In genomic region chr4:149542927-149543553, GRCm38 (mm10) we compare ENCODE assay signal across 9 mouse cellular contexts. TPM values are rescaled to one million over a fixed set of nuclear protein-coding genes. Genes with fewer than 3 reads are reported as not detected.
A peak's percentile ranks its signal among the peaks of the same experiment; 100 is the strongest.
DNase-seq lines count a peak whose midpoint lies in the region; ATAC-seq lines count a peak whose summit lies in the region.
"Had no signal": no experiment of that assay in that cellular context is flagged by ENCODE, and none has a peak within 500 bp of the region (broad histone marks: within the 10 kb centered on the region; RNA-seq: fewer than 3 reads in every experiment).

No protein-coding gene starts in this region.

- H3K4me3 ChIP-seq in forebrain, embryonic 16.5 days (replicated peaks; ENCODE audit: low read length): no peak overlapping the region
- no peak overlapping the region for H3K4me3 ChIP-seq in hindbrain, embryonic 11.5 days (ENCODE audit: low read depth, low read length)
- H3K4me3 ChIP-seq: limb, embryonic 13.5 days had no signal

- peak; percentile 51 for DNase-seq in MEL-GATA-1-ER (ENCODE audit: extremely low read depth, low read depth)
- peak; percentile 57 for DNase-seq in c-Kit-negative CD71-positive TER-119-positive erythroid progenitor cells, embryonic 14.5 days (ENCODE audit: low read depth, low spot score)
- DNase-seq in hindbrain, embryonic 11.5 days (ENCODE audit: low spot score): peak; percentile 92
- peak; percentile 92 to 94 for DNase-seq in layer of hippocampus, postnatal 10 days (ENCODE audit: low spot score in 2 of 2)
- peak; percentile 89 for DNase-seq in right cerebral cortex, postnatal 14 days
- DNase-seq in yolk sac, embryonic 10.5 days (ENCODE audit: low spot score): peak; percentile 59

- 36% methylated on average over 10 of the region's 10 CpGs for WGBS in forebrain, embryonic 16.5 days
- WGBS in hindbrain, embryonic 11.5 days: 52% methylated on average over 10 of the region's 10 CpGs

- H3K9me3 ChIP-seq in forebrain, embryonic 16.5 days (ENCODE audit: control insufficient read depth, low read length): no peaks in the 10 kb centered on the region
- H3K9me3 ChIP-seq in hindbrain, embryonic 11.5 days (ENCODE audit: control insufficient read depth, low read length): no peaks in the 10 kb centered on the region
- H3K9me3 ChIP-seq: limb, embryonic 13.5 days had no signal

- no peak overlapping the region for H3K27ac ChIP-seq in forebrain, embryonic 16.5 days (ENCODE audit: low read length)
- no peak overlapping the region for H3K27ac ChIP-seq in hindbrain, embryonic 11.5 days (ENCODE audit: low read depth, low read length)
- H3K27ac ChIP-seq: limb, embryonic 13.5 days had no signal

- no peak overlapping the region for H3K9ac ChIP-seq in forebrain, embryonic 16.5 days (replicated peaks; ENCODE audit: low read depth, low read length)
- no peak overlapping the region for H3K9ac ChIP-seq in hindbrain, embryonic 11.5 days (ENCODE audit: low read depth, low read length)
- H3K9ac ChIP-seq: limb, embryonic 13.5 days had no signal

- H3K4me2 ChIP-seq in forebrain, embryonic 16.5 days (ENCODE audit: low read length): no peak overlapping the region
- H3K4me2 ChIP-seq in hindbrain, embryonic 11.5 days (replicated peaks; ENCODE audit: low read depth, low read length): no peak overlapping the region
- H3K4me2 ChIP-seq: limb, embryonic 13.5 days had no signal

- no peaks in the 10 kb centered on the region for H3K27me3 ChIP-seq in forebrain, embryonic 16.5 days (replicated peaks; ENCODE audit: control insufficient read depth, insufficient read depth, low read length)
- no peaks in the 10 kb centered on the region for H3K27me3 ChIP-seq in hindbrain, embryonic 11.5 days (ENCODE audit: control insufficient read depth, insufficient read depth, low read length)
- H3K27me3 ChIP-seq: limb, embryonic 13.5 days had no signal

- H3K36me3 ChIP-seq in forebrain, embryonic 16.5 days (ENCODE audit: control insufficient read depth, insufficient read depth): peaks cover 4% of the 10 kb centered on the region; the same call in 1 of the 2 replicates
- no peaks in the 10 kb centered on the region for H3K36me3 ChIP-seq in hindbrain, embryonic 11.5 days (ENCODE audit: control insufficient read depth, insufficient read depth, low read length)

- peak; percentile 52 for ATAC-seq in forebrain, embryonic 16.5 days
- ATAC-seq in hindbrain, embryonic 11.5 days (ENCODE audit: low FRiP score): peak; percentile 56; the same call in 1 of the 2 replicates
- ATAC-seq in megakaryocyte progenitor cell, adult 5-6 weeks (replicated peaks; ENCODE audit: poor library complexity): peak; percentile 90

- 0 out of 2 replicates have a peak, but pooled peaks cover 2% of the 10 kb centered on the region for H3K4me1 ChIP-seq in forebrain, embryonic 16.5 days (replicated peaks; ENCODE audit: control insufficient read depth, insufficient read depth, low read length)
- no peaks in the 10 kb centered on the region for H3K4me1 ChIP-seq in hindbrain, embryonic 11.5 days (replicated peaks; ENCODE audit: control insufficient read depth, insufficient read depth, low read length)
- H3K4me1 ChIP-seq: limb, embryonic 13.5 days had no signal

RNA-seq across cellular contexts. Expression of gene Ctnnbip1, which starts 25.0 kb away (rescaled TPM):
- 94.1 and 105 TPM in 2 replicates for polyA plus RNA-seq in forebrain, embryonic 16.5 days (2015; fragmentation: Nextera tagmentation; extraction: Ambion mirVana)
- 63.4 and 65.2 TPM in 2 replicates for polyA plus RNA-seq in hindbrain, embryonic 11.5 days (2014; fragmentation: Nextera tagmentation; extraction: Ambion mirVana)
- 10 to 100 TPM; 75.4 to 82.9 TPM for total RNA-seq in layer of hippocampus, postnatal 10 days (2021)
- total RNA-seq in megakaryocyte progenitor cell, adult 5-6 weeks (2015): 2.2 and 3.4 TPM in 2 replicates
- total RNA-seq in megakaryocyte progenitor cell, adult 5-6 weeks (2017): 1.6 and 3.4 TPM in 2 replicates

RNA-seq across cellular contexts. Expression of gene Clstn1, which starts 43.2 kb away (rescaled TPM):
- polyA plus RNA-seq in forebrain, embryonic 16.5 days (2015; fragmentation: Nextera tagmentation; extraction: Ambion mirVana): 65.3 and 81.8 TPM in 2 replicates
- polyA plus RNA-seq in hindbrain, embryonic 11.5 days (2014; fragmentation: Nextera tagmentation; extraction: Ambion mirVana): 33.0 and 42.6 TPM in 2 replicates
- total RNA-seq in layer of hippocampus, postnatal 10 days (2021): 100 to 1,000 TPM; 726 TPM
- total RNA-seq in megakaryocyte progenitor cell, adult 5-6 weeks (2015): 2.2 and 4.0 TPM in 2 replicates
- 4.1 and 5.9 TPM in 2 replicates for total RNA-seq in megakaryocyte progenitor cell, adult 5-6 weeks (2017)

RNA-seq across cellular contexts. Expression of gene Lzic, which starts 58.0 kb away (rescaled TPM):
- polyA plus RNA-seq in forebrain, embryonic 16.5 days (2015; fragmentation: Nextera tagmentation; extraction: Ambion mirVana): 47.3 and 51.7 TPM in 2 replicates
- 48.4 and 54.8 TPM in 2 replicates for polyA plus RNA-seq in hindbrain, embryonic 11.5 days (2014; fragmentation: Nextera tagmentation; extraction: Ambion mirVana)
- total RNA-seq in layer of hippocampus, postnatal 10 days (2021): 10 to 100 TPM; 35.7 to 36.4 TPM
- 25.2 and 26.8 TPM in 2 replicates for total RNA-seq in megakaryocyte progenitor cell, adult 5-6 weeks (2015)
- total RNA-seq in megakaryocyte progenitor cell, adult 5-6 weeks (2017): 81.4 and 111 TPM in 2 replicates

RNA-seq across cellular contexts. Expression of gene Nmnat1, which starts 58.0 kb away (rescaled TPM):
- polyA plus RNA-seq in forebrain, embryonic 16.5 days (2015; fragmentation: Nextera tagmentation; extraction: Ambion mirVana): 10.9 and 11.1 TPM in 2 replicates
- polyA plus RNA-seq in hindbrain, embryonic 11.5 days (2014; fragmentation: Nextera tagmentation; extraction: Ambion mirVana): 15.5 and 16.9 TPM in 2 replicates
- 1 to 10 TPM; 6.5 to 7.6 TPM for total RNA-seq in layer of hippocampus, postnatal 10 days (2021)
- 7.4 and 8.0 TPM in 2 replicates for total RNA-seq in megakaryocyte progenitor cell, adult 5-6 weeks (2015)
- 12.4 and 14.4 TPM in 2 replicates for total RNA-seq in megakaryocyte progenitor cell, adult 5-6 weeks (2017)

Comparison
In these comparisons a context has a peak if more than half of its experiments do, and no peak if none do; other contexts are left out.
1. RNA of gene Ctnnbip1, which starts 25.0 kb away (total RNA-seq): 75.4 to 82.9 TPM in layer of hippocampus, postnatal 10 days; 1.6 to 3.4 TPM in megakaryocyte progenitor cell, adult 5-6 weeks; every median in the first group is over 10 times any median in the second.
2. RNA of gene Clstn1, which starts 43.2 kb away (total RNA-seq): 726 TPM in layer of hippocampus, postnatal 10 days; 2.2 to 5.9 TPM in megakaryocyte progenitor cell, adult 5-6 weeks; every median in the first group is over 100 times any median in the second.
3. Peak in every context shown above with its lines, with median percentiles within 50 percentile points of each other: DNase-seq and ATAC-seq.